In the genomic region with DNA sequence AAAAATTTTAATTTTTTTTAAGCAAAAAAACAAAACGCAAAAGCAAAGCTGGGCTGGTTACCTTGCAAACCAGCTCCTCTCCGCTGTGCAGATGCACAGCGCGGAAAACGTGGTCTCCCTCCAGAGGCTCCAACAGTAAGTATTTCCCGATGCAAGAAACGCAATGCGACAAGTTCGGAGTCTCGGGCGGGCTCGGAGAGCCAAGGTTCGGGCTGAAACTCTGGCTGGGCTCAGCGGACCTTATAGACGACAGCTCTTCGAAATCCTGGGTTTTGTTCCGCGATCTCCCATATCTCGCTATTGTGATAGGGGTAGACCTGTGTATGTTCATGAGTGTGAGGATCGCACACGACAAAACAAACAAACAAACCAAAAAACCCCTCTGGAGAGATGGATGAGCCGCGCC, we compare ENCODE assay signal across 8 mouse cellular contexts. TPM values are rescaled to one million over a fixed set of nuclear protein-coding genes. Genes with fewer than 3 reads are reported as not detected.
DNase-seq lines count a peak whose midpoint lies in the region; ATAC-seq and TF ChIP-seq lines count a peak whose summit lies in the region.

No protein-coding gene starts in this region.

- DNase-seq in thymus, postnatal 10 days (ENCODE audit: low spot score in 2 of 2), result peak; percentile 39 to 43
- no peak for DNase-seq in thymus, postnatal 25 days
- peak; percentile 36 to 39 for DNase-seq in heart, adult 9 months (ENCODE audit: low spot score in 2 of 2)
- DNase-seq in lung, embryonic 14.5 days, result peak; percentile 81
- peak; percentile 34 for DNase-seq in right cerebral cortex, adult 18-20 months
- no peak for DNase-seq in c-Kit-positive CD71-positive TER-119-positive erythroid progenitor cells, embryonic 14.5 days (ENCODE audit: low spot score)

- 0 out of 2 replicates have a peak, but pooled peaks have one; percentile 0 for ATAC-seq in kidney, embryonic 14.5 days (ENCODE audit: low FRiP score, low TSS enrichment)
- 0 out of 2 replicates have a peak, but pooled peaks have one; percentile 6 for ATAC-seq in lung, embryonic 14.5 days (ENCODE audit: insufficient read depth)

- no peaks in the 10 kb centered on the region for H3K9me3 ChIP-seq in kidney, embryonic 14.5 days (ENCODE audit: control insufficient read depth, low read length)
- no peaks in the 10 kb centered on the region for H3K9me3 ChIP-seq in lung, embryonic 14.5 days (ENCODE audit: low read depth, low read length)

- 0 out of 2 replicates have a peak, but pooled peaks cover 2% of the 10 kb centered on the region for H3K36me3 ChIP-seq in kidney, embryonic 14.5 days (ENCODE audit: control insufficient read depth, insufficient read depth, low read length)
- H3K36me3 ChIP-seq in lung, embryonic 14.5 days (ENCODE audit: insufficient read depth), result no peaks in the 10 kb centered on the region

- no peaks in the 10 kb centered on the region for H3K27me3 ChIP-seq in kidney, embryonic 14.5 days (ENCODE audit: control insufficient read depth, insufficient read depth, low read length)
- H3K27me3 ChIP-seq in lung, embryonic 14.5 days (ENCODE audit: insufficient read depth, low read length), result no peaks in the 10 kb centered on the region

- peak overlapping the region; percentile 66 for H3K4me2 ChIP-seq in kidney, embryonic 14.5 days (replicated peaks; ENCODE audit: low read depth, low read length)
- peak overlapping the region; percentile 68 for H3K4me2 ChIP-seq in lung, embryonic 14.5 days

- 0% methylated on average over 23 of the region's 23 CpGs for WGBS in kidney, embryonic 14.5 days
- WGBS in lung, embryonic 14.5 days, result under 1% methylated on average over 23 of the region's 23 CpGs

- no peak for TF ChIP-seq CTCF in lung, embryonic 14.5 days (IDR thresholded peaks at IDR 0.05; ENCODE audit: low read depth)

- H3K4me3 ChIP-seq in brown adipose tissue, adult 24 weeks (ENCODE audit: insufficient read depth, low read depth, low read length), result peak overlapping the region; percentile 92
- H3K4me3 ChIP-seq in kidney, embryonic 14.5 days (ENCODE audit: low read length), result peak overlapping the region; percentile 83
- H3K4me3 ChIP-seq in lung, embryonic 14.5 days (ENCODE audit: low read depth, low read length), result peak overlapping the region; percentile 65

- H3K4me1 ChIP-seq in brown adipose tissue, adult 24 weeks (ENCODE audit: control insufficient read depth, insufficient read depth, insufficient read length, low read length), result 0 out of 2 replicates have a peak, but pooled peaks cover 2% of the 10 kb centered on the region
- H3K4me1 ChIP-seq in kidney, embryonic 14.5 days (ENCODE audit: control insufficient read depth, insufficient read depth, low read length), result peaks cover 10% of the 10 kb centered on the region; the same call in 1 of the 2 replicates
- peaks cover 4% of the 10 kb centered on the region; the same call in 1 of the 2 replicates for H3K4me1 ChIP-seq in lung, embryonic 14.5 days (ENCODE audit: insufficient read depth)

- peak overlapping the region; percentile 98 for H3K27ac ChIP-seq in brown adipose tissue, adult 24 weeks (replicated peaks; ENCODE audit: low read depth, low read length)
- H3K27ac ChIP-seq in kidney, embryonic 14.5 days (ENCODE audit: low read depth, low read length), result peak overlapping the region; percentile 93
- H3K27ac ChIP-seq in lung, embryonic 14.5 days (ENCODE audit: low read depth), result peak overlapping the region; percentile 93; the same call in 1 of the 2 replicates

- H3K9ac ChIP-seq in kidney, embryonic 14.5 days (ENCODE audit: low read depth, low read length), result peak overlapping the region; percentile 96
- H3K9ac ChIP-seq in lung, embryonic 14.5 days, result peak overlapping the region; percentile 82

RNA-seq across cellular contexts. Expression of a gene that starts 1.5 kb away (rescaled TPM):
- polyA plus RNA-seq in brown adipose tissue, adult 24 weeks (2012; ENCODE audit: insufficient read depth, insufficient read length, missing spikeins), result 2.9 and 6.3 TPM in 2 replicates
- 28.7 and 58.7 TPM in 2 replicates for polyA plus RNA-seq in kidney, embryonic 14.5 days (2014; fragmentation: Nextera tagmentation; extraction: Ambion mirVana)
- polyA plus RNA-seq in lung, embryonic 14.5 days (2014; fragmentation: Nextera tagmentation; extraction: Ambion mirVana), result 20.8 TPM in 2 replicates

Comparison
In these comparisons a context has a peak if more than half of its experiments do, and no peak if none do; other contexts are left out.
1. DNase-seq: peak in thymus, postnatal 10 days (2 of 2), heart, adult 9 months (2 of 2), lung, embryonic 14.5 days (single experiment) and right cerebral cortex, adult 18-20 months (single experiment); none in thymus, postnatal 25 days (single experiment) and c-Kit-positive CD71-positive TER-119-positive erythroid progenitor cells, embryonic 14.5 days (single experiment).
2. Peak in every context shown above with its lines, with median percentiles within 50 percentile points of each other: H3K27ac ChIP-seq and H3K4me3 ChIP-seq.